25 mouse cellular contexts compared by ENCODE assay signal in the genomic region with DNA sequence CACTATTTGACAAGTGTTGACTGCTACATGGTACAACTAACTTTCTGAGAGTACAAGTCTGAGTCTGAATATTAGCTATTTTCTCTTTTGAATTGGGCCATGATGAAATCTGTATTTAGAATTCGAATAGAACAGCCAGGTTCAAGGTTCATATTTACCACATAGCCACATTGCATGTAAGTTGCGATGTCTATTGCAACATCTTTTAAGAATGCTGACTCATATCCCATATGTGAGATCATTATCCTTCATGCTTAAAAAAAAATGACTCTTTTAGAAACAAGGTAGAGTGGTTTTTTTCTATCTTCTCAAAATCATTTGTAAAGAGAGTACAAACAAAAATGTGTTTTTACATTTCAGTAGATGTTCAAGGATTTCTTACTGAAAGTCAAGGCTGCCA. TPM values are rescaled to one million over a fixed set of nuclear protein-coding genes. Genes with fewer than 3 reads are reported as not detected.
A peak's percentile ranks its signal among the peaks of the same experiment; 100 is the strongest.
DNase-seq lines count a peak whose midpoint lies in the region; ATAC-seq and TF ChIP-seq lines count a peak whose summit lies in the region.
"Had no signal": no experiment of that assay in that cellular context is flagged by ENCODE, and none has a peak within 500 bp of the region (broad histone marks: within the 10 kb centered on the region; RNA-seq: fewer than 3 reads in every experiment).

No protein-coding gene starts in this region.

- no peaks in the 10 kb centered on the region for H3K79me2 ChIP-seq in C2C12 (ENCODE audit: control insufficient read depth, insufficient read depth)
- no peaks in the 10 kb centered on the region for H3K79me2 ChIP-seq in macrophage (ENCODE audit: inconsistent target)

- peak; percentile 51 for ATAC-seq in intestine, embryonic 16.5 days
- no peak for ATAC-seq in intestine, embryonic 15.5 days

- H3K4me1 ChIP-seq in intestine, embryonic 16.5 days (ENCODE audit: control insufficient read depth, insufficient read depth, low read length) = peaks cover 5% of the 10 kb centered on the region; the same call in 1 of the 2 replicates
- H3K4me1 ChIP-seq in intestine, embryonic 15.5 days (replicated peaks) = peaks cover 12% of the 10 kb centered on the region

- TF ChIP-seq CTCF in C2C12 (IDR thresholded peaks at IDR 0.05; ENCODE audit: control insufficient read depth, insufficient read depth, insufficient read length) = no peak

- WGBS in intestine, embryonic 16.5 days = 63% methylated on average over 2 of the region's 2 CpGs
- 60% methylated on average over 2 of the region's 2 CpGs for WGBS in intestine, embryonic 15.5 days
- WGBS in macrophage (ENCODE audit: missing documents) = 0% methylated on average over 2 of the region's 2 CpGs

- H3ac ChIP-seq in C2C12 (ENCODE audit: control insufficient read depth, insufficient read length, low read depth) = no peak overlapping the region

- no peaks in the 10 kb centered on the region for H3K27me3 ChIP-seq in intestine, embryonic 16.5 days (replicated peaks; ENCODE audit: control insufficient read depth, insufficient read depth, low read length)
- no peaks in the 10 kb centered on the region for H3K27me3 ChIP-seq in intestine, embryonic 15.5 days (replicated peaks)
- H3K27me3 ChIP-seq in C2C12 (ENCODE audit: control insufficient read depth, insufficient read depth, insufficient read length) = no peaks in the 10 kb centered on the region
- H3K27me3 ChIP-seq: limb, embryonic 15.5 days; lung, embryonic 15.5 days had no signal

- no peak overlapping the region for H3K9ac ChIP-seq in intestine, embryonic 16.5 days (ENCODE audit: low read depth, low read length)
- no peak overlapping the region for H3K9ac ChIP-seq in intestine, embryonic 15.5 days
- H3K9ac ChIP-seq: embryonic facial prominence, embryonic 13.5 days; hindbrain, embryonic 14.5 days; limb, embryonic 15.5 days; lung, embryonic 15.5 days; neural tube, embryonic 15.5 days had no signal

- H3K79me3 ChIP-seq in C2C12 (ENCODE audit: low read depth) = no peaks in the 10 kb centered on the region

- peak; percentile 65 for DNase-seq in adipocyte (ENCODE audit: low spot score)
- DNase-seq in thymus, postnatal 14 days = no peak
- DNase-seq in spleen, postnatal 14 days (ENCODE audit: low spot score in 2 of 2) = no peak
- DNase-seq in cerebellum, adult 18-20 months = no peak
- DNase-seq: adrenal gland, postnatal 10 days; B cell, adult 2 months; cerebellum, adult 8-10 months; kidney, adult 8-10 months; kidney, postnatal 25 days; layer of hippocampus, adult 9-11 months; right cerebral cortex, postnatal 25 days; thymus, postnatal 25 days had no signal

- H3K27ac ChIP-seq in intestine, embryonic 16.5 days (ENCODE audit: low read length) = no peak overlapping the region
- H3K27ac ChIP-seq in intestine, embryonic 15.5 days = no peak overlapping the region
- H3K27ac ChIP-seq in macrophage = peak overlapping the region; percentile 93
- H3K27ac ChIP-seq: embryonic facial prominence, embryonic 13.5 days; hindbrain, embryonic 14.5 days; limb, embryonic 15.5 days; lung, embryonic 15.5 days; midbrain, embryonic 10.5 days; neural tube, embryonic 15.5 days; stomach, postnatal 0 days had no signal

- no peaks in the 10 kb centered on the region for H3K9me3 ChIP-seq in intestine, embryonic 16.5 days (ENCODE audit: control insufficient read depth, low read length)
- no peaks in the 10 kb centered on the region for H3K9me3 ChIP-seq in intestine, embryonic 15.5 days
- H3K9me3 ChIP-seq: embryonic facial prominence, embryonic 13.5 days; G1E; limb, embryonic 15.5 days; lung, embryonic 15.5 days; midbrain, embryonic 10.5 days; neural tube, embryonic 15.5 days had no signal

- H3K4me2 ChIP-seq in intestine, embryonic 16.5 days (ENCODE audit: low read depth, low read length) = no peak overlapping the region
- no peak overlapping the region for H3K4me2 ChIP-seq in intestine, embryonic 15.5 days (replicated peaks)
- H3K4me2 ChIP-seq: embryonic facial prominence, embryonic 13.5 days; heart, embryonic 11.5 days; hindbrain, embryonic 14.5 days; limb, embryonic 15.5 days; lung, embryonic 15.5 days; neural tube, embryonic 15.5 days had no signal

- no peak overlapping the region for H3K4me3 ChIP-seq in intestine, embryonic 16.5 days (ENCODE audit: low read length)
- no peak overlapping the region for H3K4me3 ChIP-seq in intestine, embryonic 15.5 days (replicated peaks)
- H3K4me3 ChIP-seq in C2C12 (ENCODE audit: insufficient read depth, poor library complexity, severe bottlenecking) (no peak overlapping the region), macrophage (ENCODE audit: inconsistent target) (no peak overlapping the region)
- H3K4me3 ChIP-seq: embryonic facial prominence, embryonic 13.5 days; limb, embryonic 15.5 days; lung, embryonic 15.5 days; midbrain, embryonic 10.5 days; neural tube, embryonic 15.5 days had no signal

- no peaks in the 10 kb centered on the region for H3K36me3 ChIP-seq in intestine, embryonic 16.5 days (ENCODE audit: control insufficient read depth, insufficient read depth, low read length)
- H3K36me3 ChIP-seq in intestine, embryonic 15.5 days = no peaks in the 10 kb centered on the region
- H3K36me3 ChIP-seq in C2C12 (ENCODE audit: control insufficient read depth, insufficient read depth) (no peaks in the 10 kb centered on the region), macrophage (ENCODE audit: inconsistent target) (no peaks in the 10 kb centered on the region)
- H3K36me3 ChIP-seq: embryonic facial prominence, embryonic 13.5 days; G1E; limb, embryonic 15.5 days; lung, embryonic 15.5 days; midbrain, embryonic 10.5 days; neural tube, embryonic 15.5 days had no signal

TF ChIP-seq in C2C12, 6 proteins besides CTCF, POLR2A, EP300 and RAD21:
- no peak for TF ChIP-seq FOSL1 (IDR thresholded peaks at IDR 0.05; ENCODE audit: insufficient read depth, low read length, poor library complexity, severe bottlenecking)
- peak; percentile 93 for TF ChIP-seq CEBPB (IDR thresholded peaks at IDR 0.05; ENCODE audit: low read depth)

RNA-seq across cellular contexts. Expression of a gene that starts 51.9 kb away (rescaled TPM):
- 0.04 and 0.15 TPM in 2 replicates for polyA plus RNA-seq in intestine, embryonic 16.5 days (2015; fragmentation: Nextera tagmentation; extraction: Ambion mirVana)
- not detected in 2 replicates for polyA plus RNA-seq in intestine, embryonic 15.5 days (2015; fragmentation: Nextera tagmentation; extraction: Ambion mirVana)
- not detected for polyA plus RNA-seq in C2C12 (2012; fragmentation: generic; extraction: Trizol)
- total RNA-seq in macrophage (2018; cell fraction: chromatin; rRNA removed) = under 1 TPM in 1 of 26 experiments, not detected in 25; 0.35 TPM
- total RNA-seq in macrophage (2018; cell fraction: cytosol; rRNA removed) = under 1 TPM in 3 of 26 experiments, not detected in 23; under 0.01 to 0.04 (median 0.03) TPM
- total RNA-seq in macrophage (2018; cell fraction: nucleus; rRNA removed) = under 1 TPM in 1 of 26 experiments, not detected in 25; 0.18 TPM
- polyA plus RNA-seq in macrophage (2018) = not detected in 3 replicates
- polyA plus RNA-seq: embryonic facial prominence, embryonic 13.5 days; G1E; heart, embryonic 11.5 days; midbrain, embryonic 10.5 days had no signal
